Mouse (Mus musculus): Measurements from ENCODE around the gene Ube2a. TPM values are rescaled to one million over a fixed set of nuclear protein-coding genes. Genes with fewer than 3 reads are reported as not detected.
A peak's percentile ranks its signal among the peaks of the same experiment; 100 is the strongest.

Gene Ube2a
- total RNA-seq (2015; ENCODE audit: low replicate concordance) (16.7 and 39.9 TPM in 2 replicates), total RNA-seq (2017; ENCODE audit: low replicate concordance) (4.3 and 19.9 TPM in 2 replicates)

- peak; percentile 44 for ATAC-seq (replicated peaks; ENCODE audit: low FRiP score, poor library complexity, severe bottlenecking)
Observed at GRCm38 (mm10) chrX:36873765-36874164, at the start of gene Ube2a, which contains the start of gene C330007P06Rik. Gene Ube2a (plus strand): TSS chrX:36873900. Gene C330007P06Rik (minus strand): TSS chrX:36874111.

GRCm38 (mm10) chrX:36823932-36824711 lies 49.6 kb upstream of the Ube2a start:
- ATAC-seq (replicated peaks; ENCODE audit: low FRiP score, poor library complexity, severe bottlenecking): no peak

- ATAC-seq (replicated peaks; ENCODE audit: low FRiP score, poor library complexity, severe bottlenecking): no peak
Observed at GRCm38 (mm10) chrX:36825032-36825431, 48.7 kb upstream of the Ube2a start.

GRCm38 (mm10) chrX:36826873-36827272 lies 46.8 kb upstream of the Ube2a start:
- no peak for ATAC-seq (replicated peaks; ENCODE audit: low FRiP score, poor library complexity, severe bottlenecking)

GRCm38 (mm10) chrX:36830271-36830670 lies 43.4 kb upstream of the Ube2a start:
- no peak for ATAC-seq (replicated peaks; ENCODE audit: low FRiP score, poor library complexity, severe bottlenecking)

DNA sequence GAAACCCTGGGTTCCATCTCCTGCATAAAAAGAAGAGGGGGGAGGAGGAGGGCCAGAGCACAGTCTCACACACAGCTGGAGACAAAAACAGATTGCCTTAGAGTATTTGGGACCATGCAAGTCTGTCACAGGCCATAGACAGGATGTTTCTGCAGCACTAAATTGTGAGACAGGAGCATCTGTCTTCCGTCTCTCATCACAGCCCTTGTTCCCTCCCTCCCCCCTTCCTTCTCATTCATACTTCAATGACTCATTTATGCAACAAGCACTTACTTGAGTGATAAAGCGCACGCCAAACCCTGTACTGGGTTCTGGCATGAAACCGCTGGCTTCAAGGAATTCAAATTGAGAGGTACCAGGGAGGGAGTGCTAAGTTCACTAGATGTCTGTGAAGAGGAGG lies 42.1 kb upstream of the Ube2a start:
- ATAC-seq (replicated peaks; ENCODE audit: low FRiP score, poor library complexity, severe bottlenecking): no peak

DNA sequence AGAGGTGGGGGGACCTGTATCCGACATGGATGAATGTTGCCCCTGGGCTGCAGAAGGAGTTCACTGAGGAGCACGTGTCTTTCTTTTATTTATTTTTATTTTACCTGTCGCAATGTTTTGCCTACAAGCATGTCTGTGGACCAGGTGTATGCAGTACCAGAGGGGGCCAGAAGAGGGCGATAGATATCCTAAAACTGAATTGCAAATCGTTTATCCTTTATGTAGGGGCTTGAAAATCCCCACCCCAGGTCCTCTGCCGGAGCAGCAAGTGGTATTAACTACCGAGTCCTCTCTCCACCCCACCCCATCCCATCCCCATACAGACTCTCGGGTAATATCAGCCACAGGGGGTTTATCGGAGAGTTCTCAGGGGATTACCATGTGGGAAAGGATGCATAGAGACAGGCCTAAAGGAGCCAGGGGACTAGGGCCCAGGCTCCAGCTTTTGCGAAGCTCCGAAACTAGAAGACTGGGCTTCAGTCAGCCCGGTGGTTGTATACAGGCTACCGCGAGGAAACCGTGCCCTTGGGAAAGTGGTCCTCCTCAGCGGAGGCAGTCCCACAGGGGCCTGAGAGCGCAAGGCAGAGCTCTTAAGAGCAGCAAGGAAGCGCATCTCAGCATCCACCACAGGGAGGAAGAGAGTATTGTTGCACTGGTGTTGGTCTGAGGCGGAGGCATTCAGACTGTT lies 40.2 kb upstream of the Ube2a start:
- 0 out of 2 replicates have a peak, but pooled peaks have one; percentile 49 for ATAC-seq (replicated peaks; ENCODE audit: low FRiP score, poor library complexity, severe bottlenecking)

DNA sequence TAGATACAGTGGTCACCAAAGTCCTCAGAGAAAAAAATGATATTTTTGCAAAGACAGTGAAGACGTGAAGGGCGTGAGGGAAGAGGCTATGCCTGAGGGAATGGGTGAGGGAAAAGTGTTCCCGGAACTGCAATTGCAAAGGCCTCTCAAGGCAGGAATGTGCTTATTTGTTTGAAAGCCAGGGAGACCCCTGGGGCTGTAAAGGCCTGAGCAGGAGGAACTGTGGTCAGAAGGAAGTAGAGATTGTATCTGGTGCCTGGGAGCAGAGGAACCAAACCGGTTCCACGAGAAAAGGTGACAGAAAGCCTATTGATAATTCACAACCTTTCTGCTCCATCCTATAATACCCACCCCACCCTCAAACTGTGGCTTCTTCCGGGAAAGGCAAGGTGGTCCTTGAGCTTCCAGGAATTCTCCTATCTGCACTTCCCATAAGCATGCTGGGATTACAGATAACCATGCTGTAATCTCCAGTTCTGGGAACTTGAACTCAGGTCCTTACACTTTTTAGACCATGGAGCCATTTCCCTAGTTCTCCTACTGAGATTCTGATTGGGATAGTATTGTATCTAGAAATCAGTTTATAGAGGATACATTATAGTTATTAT lies 36.5 kb upstream of the Ube2a start:
- no peak for ATAC-seq (replicated peaks; ENCODE audit: low FRiP score, poor library complexity, severe bottlenecking)

GRCm38 (mm10) chrX:36839391-36839790 lies 34.3 kb upstream of the Ube2a start:
- no peak for ATAC-seq (replicated peaks; ENCODE audit: low FRiP score, poor library complexity, severe bottlenecking)

GRCm38 (mm10) chrX:36841698-36842097 lies 32.0 kb upstream of the Ube2a start:
- no peak for ATAC-seq (replicated peaks; ENCODE audit: low FRiP score, poor library complexity, severe bottlenecking)

DNA sequence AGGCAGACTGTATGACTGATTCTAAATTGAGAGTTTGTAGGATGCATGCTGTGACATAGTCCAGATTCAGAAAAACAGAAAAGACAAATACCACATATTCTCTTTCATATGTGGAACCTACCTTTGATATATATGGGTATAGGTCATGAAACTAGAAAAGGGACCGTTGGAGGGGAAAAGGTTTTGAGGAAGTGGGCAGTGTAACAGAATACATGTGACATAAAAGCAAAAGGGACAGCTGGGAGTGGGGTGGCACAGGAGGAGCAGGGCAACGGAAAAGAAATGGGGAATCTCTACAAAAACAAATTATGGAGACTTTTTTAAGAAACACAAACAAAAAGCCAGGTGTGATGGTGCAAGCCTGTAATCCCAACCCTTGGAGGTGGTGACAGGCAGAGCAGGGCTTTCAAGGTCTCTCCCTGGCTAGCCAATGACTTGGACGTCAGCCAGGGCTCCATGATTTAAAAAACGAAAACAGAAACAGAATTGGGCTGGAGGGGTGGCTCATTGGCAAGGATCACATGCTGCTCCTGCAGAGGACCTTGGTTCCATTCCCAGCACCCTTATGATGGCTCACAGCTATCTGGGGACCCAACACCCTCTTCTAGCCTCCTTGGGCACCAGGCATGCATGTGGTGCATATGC lies 30.2 kb upstream of the Ube2a start:
- no peak for ATAC-seq (replicated peaks; ENCODE audit: low FRiP score, poor library complexity, severe bottlenecking)

- ATAC-seq (replicated peaks; ENCODE audit: low FRiP score, poor library complexity, severe bottlenecking): no peak
Observed at GRCm38 (mm10) chrX:36847152-36847551, 26.5 kb upstream of the Ube2a start.

- no peak for ATAC-seq (replicated peaks; ENCODE audit: low FRiP score, poor library complexity, severe bottlenecking)
Observed at GRCm38 (mm10) chrX:36852631-36853030, 21.1 kb upstream of the Ube2a start.

- ATAC-seq (replicated peaks; ENCODE audit: low FRiP score, poor library complexity, severe bottlenecking): peak; percentile 100
Observed at GRCm38 (mm10) chrX:36863766-36864608, 9.7 kb upstream of the Ube2a start.

DNA sequence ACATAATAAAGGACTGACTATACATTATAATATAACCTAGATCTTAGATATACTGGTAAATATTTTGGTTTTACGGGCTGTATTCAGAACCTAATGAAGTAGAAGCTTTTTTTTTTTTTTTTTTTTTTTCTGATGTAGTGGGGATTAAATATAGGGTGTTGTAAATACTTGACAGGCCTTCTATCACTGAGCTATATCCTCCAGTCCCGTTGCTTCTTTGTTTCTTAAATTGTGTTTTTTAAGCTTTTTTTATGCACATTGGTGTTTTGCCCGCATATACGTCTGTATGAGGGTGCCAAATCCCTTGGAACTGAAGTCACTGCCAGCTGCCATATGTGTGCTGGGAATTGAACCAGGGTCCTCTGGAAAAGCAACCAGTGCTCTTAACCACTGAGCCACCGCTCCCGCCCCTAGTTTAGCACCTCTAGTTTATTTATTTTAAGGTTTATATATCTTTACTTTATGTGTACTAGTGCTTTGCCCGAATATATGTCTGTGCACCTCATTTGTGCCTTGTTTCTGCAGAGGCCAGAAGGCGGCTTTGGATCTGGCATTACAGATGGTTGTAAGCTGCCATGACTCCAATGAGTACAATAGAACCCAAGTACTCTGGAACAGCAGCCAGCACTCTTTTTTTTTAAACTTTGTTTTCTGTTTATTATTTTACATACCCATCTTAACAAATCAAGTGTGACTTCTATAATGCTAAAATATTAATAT lies 8.9 kb upstream of the Ube2a start:
- no peak for ATAC-seq (replicated peaks; ENCODE audit: low FRiP score, poor library complexity, severe bottlenecking)

GRCm38 (mm10) chrX:36870372-36870771 lies 3.3 kb upstream of the Ube2a start:
- no peak for ATAC-seq (replicated peaks; ENCODE audit: low FRiP score, poor library complexity, severe bottlenecking)

DNA sequence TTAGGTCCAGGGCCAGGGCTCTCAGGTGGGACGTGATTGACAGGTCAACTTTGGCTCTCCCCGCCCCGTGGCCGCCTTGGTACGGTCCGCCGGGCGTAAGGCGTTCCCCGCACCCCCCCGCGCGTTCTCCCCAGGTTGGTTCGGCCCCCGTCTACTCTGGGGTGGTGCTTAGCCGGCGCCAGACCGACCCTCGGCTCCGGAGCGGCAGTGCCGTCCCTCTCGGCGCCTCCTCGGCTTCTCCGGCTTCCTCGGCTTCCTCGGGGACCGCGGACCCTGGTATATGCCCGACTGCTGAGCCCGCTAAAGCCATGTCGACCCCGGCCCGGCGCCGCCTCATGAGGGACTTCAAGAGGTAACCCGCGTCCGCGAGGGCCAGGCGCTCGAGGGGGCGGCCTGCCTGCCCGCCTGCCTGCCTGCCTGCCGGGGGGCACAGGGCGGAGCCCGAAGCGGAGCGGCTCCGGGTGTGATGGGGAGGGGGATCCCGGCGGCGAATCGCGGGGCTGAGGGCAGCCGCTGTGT lies 537 bp downstream of the Ube2a start:
- peak; percentile 99 for ATAC-seq (replicated peaks; ENCODE audit: low FRiP score, poor library complexity, severe bottlenecking)

GRCm38 (mm10) chrX:36874704-36875128 lies 1.0 kb downstream of the Ube2a start:
- ATAC-seq (replicated peaks; ENCODE audit: low FRiP score, poor library complexity, severe bottlenecking): peak; percentile 65
